Mouse (Mus musculus): ENCODE measurements around the gene Tango6. TPM values are rescaled to one million over a fixed set of nuclear protein-coding genes. Genes with fewer than 3 reads are reported as not detected.
A peak's percentile ranks its signal among the peaks of the same experiment; 100 is the strongest.

Gene Tango6
- polyA plus RNA-seq, 1 experiment from 2014 or later = 3.4 TPM

DNA sequence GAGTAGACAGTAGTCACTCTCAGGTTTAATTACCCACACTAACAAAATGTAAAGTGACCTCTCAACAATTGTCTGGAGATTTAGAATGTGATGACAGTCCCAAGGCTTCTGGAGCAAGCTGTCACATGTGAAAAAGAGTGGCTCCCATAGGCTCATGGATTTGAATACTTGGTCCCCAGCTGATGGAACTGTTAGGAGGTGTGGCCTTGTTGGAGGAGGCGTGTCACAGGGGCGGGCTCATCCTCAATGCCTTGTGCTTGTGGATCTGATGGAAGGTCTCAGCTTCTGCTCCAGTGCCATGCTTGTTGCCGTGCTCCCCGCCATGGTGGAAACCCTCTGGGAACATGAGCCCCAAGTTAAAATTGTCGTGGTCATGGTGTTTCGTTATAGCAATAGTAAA is 146.1 kb downstream of the Tango6 start:
- Histone ChIP-seq H3K27me3 (ENCODE audit: control insufficient read depth, insufficient read depth, low read depth, low read length) (no peaks in the 10 kb centered on the region), H3K4me3 (ENCODE audit: low read depth, low read length) (no peak overlapping the region), H3K4me2 (ENCODE audit: low read depth, low read length) (no peak overlapping the region), H3K9me3 (replicated peaks; ENCODE audit: control insufficient read depth, low read length) (no peaks in the 10 kb centered on the region), H3K9ac (ENCODE audit: low read depth, low read length) (no peak overlapping the region), H3K36me3 (ENCODE audit: control insufficient read depth, insufficient read depth) (no peaks in the 10 kb centered on the region), H3K27ac (ENCODE audit: low read length) (no peak overlapping the region), H3K4me1 (ENCODE audit: control insufficient read depth, low read depth, low read length) (no peaks in the 10 kb centered on the region)
- WGBS (ENCODE audit: insufficient replicate concordance) = 61% methylated on average over 6 of the region's 6 CpGs
- no peak for ATAC-seq (ENCODE audit: low read depth)

DNA sequence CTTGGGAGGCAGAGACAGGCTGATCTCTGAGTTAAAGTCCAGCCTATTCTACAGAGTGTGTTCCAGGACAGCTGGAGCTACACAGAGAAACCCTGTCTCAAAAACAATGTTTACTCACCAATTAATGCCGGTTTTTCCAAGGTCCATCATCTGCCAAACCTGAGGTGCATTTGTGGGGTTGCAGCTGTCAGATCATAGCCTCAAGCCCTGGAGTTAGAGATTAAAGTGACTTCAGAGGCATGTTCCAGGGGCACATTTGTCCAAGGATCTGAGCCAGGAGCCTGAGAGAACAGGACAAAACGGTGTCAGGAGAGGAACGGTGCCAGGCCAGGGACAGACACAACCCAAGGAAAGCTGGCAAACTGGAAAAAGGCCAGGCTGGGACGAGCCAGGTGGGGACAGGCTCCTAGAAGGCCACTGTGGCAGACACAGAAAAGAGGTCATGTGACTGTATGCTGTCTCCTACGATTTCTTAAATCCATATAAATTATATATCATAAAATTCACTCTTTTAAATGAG is 146.7 kb downstream of the Tango6 start:
- H3K4me2 ChIP-seq (ENCODE audit: low read depth, low read length) = no peak overlapping the region
- 71% methylated on average over 5 of the region's 5 CpGs for WGBS (ENCODE audit: insufficient replicate concordance)
- no peak for ATAC-seq (ENCODE audit: low read depth)
- no peaks in the 10 kb centered on the region for H3K36me3 ChIP-seq (ENCODE audit: control insufficient read depth, insufficient read depth)
- H3K9ac ChIP-seq (ENCODE audit: low read depth, low read length) = no peak overlapping the region
- no peak overlapping the region for H3K4me3 ChIP-seq (ENCODE audit: low read depth, low read length)
- no peaks in the 10 kb centered on the region for H3K4me1 ChIP-seq (ENCODE audit: control insufficient read depth, low read depth, low read length)
- no peak overlapping the region for H3K27ac ChIP-seq (ENCODE audit: low read length)
- no peaks in the 10 kb centered on the region for H3K27me3 ChIP-seq (ENCODE audit: control insufficient read depth, insufficient read depth, low read depth, low read length)
- H3K9me3 ChIP-seq (replicated peaks; ENCODE audit: control insufficient read depth, low read length) = no peaks in the 10 kb centered on the region

DNA sequence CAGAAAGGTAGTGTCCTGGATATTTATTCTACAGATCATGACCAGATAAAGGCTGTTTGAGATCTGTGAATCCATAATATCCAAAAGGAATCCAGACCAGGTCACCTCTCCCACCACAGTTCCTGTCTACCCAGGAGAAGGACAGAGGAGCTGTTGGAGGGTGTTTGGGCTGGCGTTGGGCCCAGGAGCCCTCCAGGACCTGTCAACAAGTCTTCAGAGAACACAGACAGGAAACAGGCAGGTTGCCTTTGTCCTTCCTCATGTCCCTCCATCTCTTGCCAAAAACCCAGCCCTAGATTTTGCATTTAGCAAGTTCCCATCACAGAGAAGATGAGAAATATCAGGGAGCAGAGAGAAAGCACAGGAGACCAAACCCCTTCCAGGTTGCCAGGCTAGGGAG is 152.0 kb downstream of the Tango6 start:
- no peak overlapping the region for H3K4me2 ChIP-seq (ENCODE audit: low read depth, low read length)
- no peaks in the 10 kb centered on the region for H3K36me3 ChIP-seq (ENCODE audit: control insufficient read depth, insufficient read depth)
- H3K27ac ChIP-seq (ENCODE audit: low read length) = no peak overlapping the region
- H3K9me3 ChIP-seq (replicated peaks; ENCODE audit: control insufficient read depth, low read length) = no peaks in the 10 kb centered on the region
- no peak for ATAC-seq (ENCODE audit: low read depth)
- H3K9ac ChIP-seq (ENCODE audit: low read depth, low read length) = no peak overlapping the region
- 59% methylated on average over 1 of the region's 1 CpGs for WGBS (ENCODE audit: insufficient replicate concordance)
- peaks cover 2% of the 10 kb centered on the region for H3K4me1 ChIP-seq (ENCODE audit: control insufficient read depth, low read depth, low read length)
- no peak overlapping the region for H3K4me3 ChIP-seq (ENCODE audit: low read depth, low read length)
- H3K27me3 ChIP-seq (ENCODE audit: control insufficient read depth, insufficient read depth, low read depth, low read length) = no peaks in the 10 kb centered on the region

DNA sequence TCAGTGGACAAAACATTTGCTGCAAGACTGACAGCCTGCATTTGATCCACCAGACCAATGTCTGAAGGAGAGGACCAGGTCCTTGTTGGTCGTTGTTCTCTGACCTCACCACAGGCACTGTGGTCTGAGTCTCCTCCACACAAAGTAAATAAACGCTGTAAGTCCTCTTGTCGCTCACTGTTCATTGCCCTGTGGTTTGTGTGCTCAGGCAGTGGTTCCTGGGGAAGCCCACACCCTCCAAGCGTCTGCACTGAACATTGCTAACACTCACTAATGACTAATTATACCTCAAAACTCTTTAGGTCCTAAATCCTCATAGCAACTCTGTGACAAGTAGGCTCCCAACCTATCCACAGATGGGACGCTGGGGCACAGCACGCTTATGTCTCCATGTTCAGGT is 153.7 kb downstream of the Tango6 start:
- peaks cover 2% of the 10 kb centered on the region for H3K4me1 ChIP-seq (ENCODE audit: control insufficient read depth, low read depth, low read length)
- WGBS (ENCODE audit: insufficient replicate concordance) = 30% methylated on average over 6 of the region's 6 CpGs
- no peak overlapping the region for H3K9ac ChIP-seq (ENCODE audit: low read depth, low read length)
- no peak overlapping the region for H3K4me3 ChIP-seq (ENCODE audit: low read depth, low read length)
- no peaks in the 10 kb centered on the region for H3K36me3 ChIP-seq (ENCODE audit: control insufficient read depth, insufficient read depth)
- H3K9me3 ChIP-seq (replicated peaks; ENCODE audit: control insufficient read depth, low read length) = no peaks in the 10 kb centered on the region
- H3K4me2 ChIP-seq (ENCODE audit: low read depth, low read length) = no peak overlapping the region
- H3K27me3 ChIP-seq (ENCODE audit: control insufficient read depth, insufficient read depth, low read depth, low read length) = no peaks in the 10 kb centered on the region
- no peak for ATAC-seq (ENCODE audit: low read depth)
- H3K27ac ChIP-seq (ENCODE audit: low read length) = no peak overlapping the region

DNA sequence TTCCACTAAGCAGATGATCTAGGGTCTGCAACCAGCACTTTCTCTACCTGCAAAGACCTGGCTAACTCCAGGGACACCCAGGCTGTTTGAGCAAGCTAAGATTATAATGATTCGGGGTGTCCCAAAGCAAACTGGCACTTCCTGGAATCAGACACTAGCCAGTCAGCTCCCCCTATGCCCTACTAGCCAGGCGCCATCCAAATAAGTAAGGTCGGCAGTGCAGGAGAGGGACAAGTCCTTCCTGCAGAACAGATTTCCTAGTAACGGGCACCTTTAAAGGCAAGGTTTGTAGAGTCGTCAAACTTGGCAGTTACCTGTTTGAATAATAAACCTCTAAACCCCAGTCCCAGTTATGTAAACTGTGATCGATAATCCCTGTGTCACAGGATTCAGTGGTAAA is 155.9 kb downstream of the Tango6 start:
- Histone ChIP-seq H3K9me3 (replicated peaks; ENCODE audit: control insufficient read depth, low read length) (no peaks in the 10 kb centered on the region), H3K4me3 (ENCODE audit: low read depth, low read length) (no peak overlapping the region), H3K27me3 (ENCODE audit: control insufficient read depth, insufficient read depth, low read depth, low read length) (no peaks in the 10 kb centered on the region), H3K4me1 (ENCODE audit: control insufficient read depth, low read depth, low read length) (peaks cover 2% of the 10 kb centered on the region), H3K36me3 (ENCODE audit: control insufficient read depth, insufficient read depth) (no peaks in the 10 kb centered on the region), H3K27ac (ENCODE audit: low read length) (no peak overlapping the region), H3K9ac (ENCODE audit: low read depth, low read length) (no peak overlapping the region), H3K4me2 (ENCODE audit: low read depth, low read length) (no peak overlapping the region)
- ATAC-seq (ENCODE audit: low read depth) = no peak
- 56% methylated on average over 6 of the region's 6 CpGs for WGBS (ENCODE audit: insufficient replicate concordance)

DNA sequence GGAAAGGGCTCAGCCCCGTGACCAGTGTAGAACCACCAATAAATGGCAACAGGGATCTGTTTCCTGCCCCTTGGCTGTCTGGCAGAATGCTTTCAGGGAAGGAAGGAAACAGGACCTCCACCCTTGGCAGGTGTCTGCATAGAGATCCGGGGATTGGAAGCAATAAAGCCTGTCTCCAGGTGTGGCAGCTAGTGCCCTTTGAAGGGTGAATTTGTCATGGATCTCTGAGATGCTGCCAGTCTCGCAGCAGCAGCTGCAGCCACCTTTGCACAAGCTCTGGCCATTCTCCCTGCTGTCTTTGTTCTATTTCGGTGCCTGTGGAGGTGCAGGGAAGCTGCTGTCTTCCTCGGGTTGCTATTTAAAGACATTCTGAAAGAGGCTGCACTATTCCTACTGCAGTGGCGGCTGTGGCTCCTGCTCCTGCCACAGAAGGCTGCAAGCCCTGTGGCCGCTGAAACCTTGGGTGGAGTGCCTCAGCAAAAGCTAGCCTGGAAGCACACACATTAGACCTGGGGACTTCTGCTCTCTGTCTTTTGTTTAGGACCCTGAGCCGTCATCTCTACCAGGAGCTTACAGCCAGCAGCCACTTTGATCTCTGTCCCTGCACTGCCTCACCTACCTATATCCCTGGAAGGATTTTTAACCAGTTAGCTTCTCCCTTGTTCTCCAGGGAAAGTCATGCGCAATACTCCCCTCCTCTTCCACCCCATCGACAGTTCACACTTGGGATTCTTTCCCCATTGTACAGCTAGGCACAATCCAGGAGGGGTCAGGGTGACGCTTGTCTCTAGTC is 156.5 kb downstream of the Tango6 start:
- Histone ChIP-seq H3K36me3 (ENCODE audit: control insufficient read depth, insufficient read depth) (no peaks in the 10 kb centered on the region), H3K27me3 (ENCODE audit: control insufficient read depth, insufficient read depth, low read depth, low read length) (no peaks in the 10 kb centered on the region), H3K4me3 (ENCODE audit: low read depth, low read length) (no peak overlapping the region), H3K4me1 (ENCODE audit: control insufficient read depth, low read depth, low read length) (peaks cover 2% of the 10 kb centered on the region), H3K4me2 (ENCODE audit: low read depth, low read length) (no peak overlapping the region), H3K27ac (ENCODE audit: low read length) (no peak overlapping the region), H3K9ac (ENCODE audit: low read depth, low read length) (no peak overlapping the region), H3K9me3 (replicated peaks; ENCODE audit: control insufficient read depth, low read length) (no peaks in the 10 kb centered on the region)
- 47% methylated on average over 11 of the region's 11 CpGs for WGBS (ENCODE audit: insufficient replicate concordance)
- ATAC-seq (ENCODE audit: low read depth) = no peak

DNA sequence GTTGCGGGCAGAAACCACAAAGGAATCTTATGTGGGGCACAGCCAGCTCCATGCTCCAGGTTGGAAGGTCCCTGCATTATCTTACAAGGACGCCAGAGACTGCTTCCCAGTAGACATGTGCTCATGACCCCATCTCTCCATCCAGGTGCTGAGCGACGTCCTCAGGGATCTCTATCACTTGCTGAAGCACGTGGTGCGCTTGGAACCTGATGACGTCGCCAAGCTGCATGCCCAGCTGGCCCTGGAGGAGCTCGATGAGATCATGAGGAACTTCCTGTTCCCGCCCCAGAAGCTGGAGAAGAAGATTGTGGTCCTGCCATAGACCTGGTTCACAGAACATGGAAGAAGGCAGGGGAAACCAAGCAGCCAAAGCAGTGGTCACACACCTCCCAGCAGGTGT is 167.2 kb downstream of the Tango6 start:
- no peaks in the 10 kb centered on the region for H3K9me3 ChIP-seq (replicated peaks; ENCODE audit: control insufficient read depth, low read length)
- H3K27me3 ChIP-seq (ENCODE audit: control insufficient read depth, insufficient read depth, low read depth, low read length) = no peaks in the 10 kb centered on the region
- H3K36me3 ChIP-seq (ENCODE audit: control insufficient read depth, insufficient read depth) = no peaks in the 10 kb centered on the region
- H3K4me3 ChIP-seq (ENCODE audit: low read depth, low read length) = no peak overlapping the region
- H3K4me2 ChIP-seq (ENCODE audit: low read depth, low read length) = no peak overlapping the region
- 59% methylated on average over 10 of the region's 10 CpGs for WGBS (ENCODE audit: insufficient replicate concordance)
- H3K4me1 ChIP-seq (ENCODE audit: control insufficient read depth, low read depth, low read length) = no peaks in the 10 kb centered on the region; the same call in 1 of the 2 replicates
- H3K27ac ChIP-seq (ENCODE audit: low read length) = no peak overlapping the region
- H3K9ac ChIP-seq (ENCODE audit: low read depth, low read length) = no peak overlapping the region
- ATAC-seq (ENCODE audit: low read depth) = no peak

DNA sequence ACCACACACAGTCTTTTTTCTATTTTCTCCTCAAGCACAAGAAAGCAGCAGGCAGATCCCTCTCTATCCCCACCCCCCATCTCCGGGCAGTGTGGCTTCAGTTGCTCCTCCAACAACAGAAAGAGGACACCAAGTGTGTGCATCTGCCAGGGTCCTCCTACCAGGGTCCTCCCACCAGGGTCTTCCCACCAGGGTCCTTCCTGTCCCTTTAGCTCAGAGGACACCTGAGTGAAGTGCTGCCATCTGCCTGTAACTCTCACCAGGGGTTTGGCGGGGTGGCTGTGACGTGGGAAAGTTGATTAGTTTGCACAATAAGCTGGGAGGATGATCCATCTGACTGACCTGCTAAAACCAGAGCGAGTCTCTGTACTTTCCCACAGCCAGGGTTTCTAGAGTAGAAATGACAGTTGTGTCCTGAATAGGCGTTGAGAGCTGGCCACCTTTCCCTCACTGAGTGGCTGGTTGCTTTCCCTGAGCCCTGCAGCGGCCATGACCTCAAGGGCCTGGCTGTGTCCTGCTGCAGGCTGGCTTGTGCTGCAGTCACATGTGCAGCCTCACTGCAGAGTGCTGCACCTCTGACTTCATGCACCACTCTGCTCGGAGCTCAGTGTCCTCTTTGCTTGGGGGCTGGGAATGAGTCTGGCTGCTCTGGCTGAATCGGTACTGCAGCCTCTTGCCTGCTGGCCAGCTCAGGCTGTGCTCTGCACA is 171.8 kb downstream of the Tango6 start:
- Histone ChIP-seq H3K9me3 (replicated peaks; ENCODE audit: control insufficient read depth, low read length) (no peaks in the 10 kb centered on the region), H3K27ac (ENCODE audit: low read length) (no peak overlapping the region), H3K9ac (ENCODE audit: low read depth, low read length) (no peak overlapping the region), H3K36me3 (ENCODE audit: control insufficient read depth, insufficient read depth) (no peaks in the 10 kb centered on the region), H3K27me3 (ENCODE audit: control insufficient read depth, insufficient read depth, low read depth, low read length) (no peaks in the 10 kb centered on the region), H3K4me2 (ENCODE audit: low read depth, low read length) (no peak overlapping the region), H3K4me1 (ENCODE audit: control insufficient read depth, low read depth, low read length) (no peaks in the 10 kb centered on the region; the same call in 1 of the 2 replicates), H3K4me3 (ENCODE audit: low read depth, low read length) (no peak overlapping the region)
- ATAC-seq (ENCODE audit: low read depth) = 0 out of 2 replicates have a peak, but pooled peaks have one; percentile 19
- 40% methylated on average over 8 of the region's 8 CpGs for WGBS (ENCODE audit: insufficient replicate concordance)

DNA sequence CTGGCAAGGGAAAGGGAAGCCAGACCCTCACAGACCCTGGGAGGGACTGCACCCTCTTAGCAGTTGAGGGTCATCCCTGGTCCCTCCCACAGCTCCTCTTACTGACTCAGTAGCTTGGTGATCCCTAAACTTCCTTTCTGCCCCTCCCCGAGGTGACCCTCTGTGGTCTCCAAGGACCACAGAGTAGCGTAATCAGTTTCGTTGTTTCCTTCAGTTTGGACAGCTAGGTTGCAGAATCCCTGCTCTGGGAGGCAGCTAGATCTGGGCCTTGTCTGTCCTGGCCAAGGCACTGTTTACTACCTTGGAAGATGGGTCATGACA is 172.3 kb downstream of the Tango6 start:
- no peak overlapping the region for H3K9ac ChIP-seq (ENCODE audit: low read depth, low read length)
- no peak for ATAC-seq (ENCODE audit: low read depth)
- no peak overlapping the region for H3K27ac ChIP-seq (ENCODE audit: low read length)
- 43% methylated on average over 3 of the region's 3 CpGs for WGBS (ENCODE audit: insufficient replicate concordance)
- H3K4me2 ChIP-seq (ENCODE audit: low read depth, low read length) = no peak overlapping the region
- no peaks in the 10 kb centered on the region for H3K27me3 ChIP-seq (ENCODE audit: control insufficient read depth, insufficient read depth, low read depth, low read length)
- no peaks in the 10 kb centered on the region for H3K36me3 ChIP-seq (ENCODE audit: control insufficient read depth, insufficient read depth)
- H3K4me1 ChIP-seq (ENCODE audit: control insufficient read depth, low read depth, low read length) = no peaks in the 10 kb centered on the region; the same call in 1 of the 2 replicates
- no peak overlapping the region for H3K4me3 ChIP-seq (ENCODE audit: low read depth, low read length)
- H3K9me3 ChIP-seq (replicated peaks; ENCODE audit: control insufficient read depth, low read length) = no peaks in the 10 kb centered on the region
